Mouse (Mus musculus): Measurements from ENCODE around the gene 5730522E02Rik. TPM values are rescaled to one million over a fixed set of nuclear protein-coding genes. Genes with fewer than 3 reads are reported as not detected.
A peak's percentile ranks its signal among the peaks of the same experiment; 100 is the strongest.

Gene 5730522E02Rik
- polyA plus RNA-seq, 1 experiment, result not detected

DNA sequence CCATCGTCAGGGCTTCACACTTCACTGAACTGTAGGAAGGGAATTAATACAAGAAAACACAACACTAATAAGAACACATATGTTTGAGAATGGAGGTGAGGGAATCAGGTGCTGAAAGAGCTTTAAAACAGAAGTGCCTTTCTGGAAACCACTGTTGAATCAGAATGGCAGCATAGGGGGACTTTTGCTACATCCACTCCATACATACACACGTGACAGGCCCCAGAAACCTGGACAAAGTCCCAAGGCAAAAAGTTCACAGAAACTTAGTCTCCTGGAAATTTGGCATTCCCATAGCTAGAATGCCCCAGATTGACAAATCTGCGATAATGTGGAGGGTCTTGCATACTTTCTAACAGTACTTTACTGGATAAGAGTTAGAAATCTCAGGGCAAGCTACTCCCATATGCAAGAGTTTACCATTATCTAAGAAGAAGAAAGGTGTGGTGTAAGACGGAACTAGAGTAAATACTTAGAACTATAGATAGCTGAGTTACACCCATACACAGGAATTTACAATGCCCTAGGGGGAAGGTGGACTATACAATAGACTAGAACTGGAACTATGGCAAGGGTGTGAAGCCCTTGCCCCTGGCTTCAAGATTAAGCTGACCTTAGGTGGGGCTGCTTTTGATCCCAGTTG is 43.5 kb downstream of the 5730522E02Rik start:
- Histone ChIP-seq H3K4me2 (ENCODE audit: low read depth) (no peak overlapping the region), H3K4me3 (no peak overlapping the region), H3K79me2 (ENCODE audit: control insufficient read depth, insufficient read depth) (no peaks in the 10 kb centered on the region), H3K27me3 (ENCODE audit: control insufficient read depth, insufficient read depth, insufficient read length) (no peaks in the 10 kb centered on the region), H3ac (ENCODE audit: control insufficient read depth, insufficient read length) (no peak overlapping the region), H3K36me3 (ENCODE audit: control insufficient read depth, insufficient read depth) (no peaks in the 10 kb centered on the region)
- TF ChIP-seq TCF12 (IDR thresholded peaks at IDR 0.05; ENCODE audit: insufficient read depth, poor library complexity, severe bottlenecking), result no peak
- no peak for TF ChIP-seq POLR2A (IDR thresholded peaks at IDR 0.05; ENCODE audit: insufficient read length, low read depth)
- no peak for TF ChIP-seq REST (IDR thresholded peaks at IDR 0.05; ENCODE audit: insufficient read depth, insufficient read length)
- TF ChIP-seq E2F4 (IDR thresholded peaks at IDR 0.05; ENCODE audit: insufficient read depth), result no peak
- no peak for TF ChIP-seq POLR2AphosphoS2 (IDR thresholded peaks at IDR 0.05; ENCODE audit: insufficient read length, low read depth)
- no peak for TF ChIP-seq MAX (IDR thresholded peaks at IDR 0.05; ENCODE audit: low read depth)

- no peak overlapping the region for H3K4me3 ChIP-seq
- TF ChIP-seq MYOD1 (IDR thresholded peaks at IDR 0.05; ENCODE audit: control insufficient read depth in 1 of 3, insufficient read length in 2 of 3, low read depth in 2 of 3) (no peak), MAX (IDR thresholded peaks at IDR 0.05; ENCODE audit: low read depth) (no peak), SRF (IDR thresholded peaks at IDR 0.05; ENCODE audit: control insufficient read depth, insufficient read length, low read depth) (no peak), CEBPB (IDR thresholded peaks at IDR 0.05; ENCODE audit: insufficient read depth, poor library complexity, severe bottlenecking) (no peak), MYOG (IDR thresholded peaks at IDR 0.05; ENCODE audit: control insufficient read depth in 1 of 3, insufficient read depth in 1 of 3, insufficient read length in 2 of 3, low read depth in 2 of 3) (no peak), TCF3 (IDR thresholded peaks at IDR 0.05; ENCODE audit: insufficient read length, low read depth) (no peak), POLR2AphosphoS2 (IDR thresholded peaks at IDR 0.05; ENCODE audit: insufficient read length, low read depth) (no peak), E2F4 (IDR thresholded peaks at IDR 0.05; ENCODE audit: insufficient read depth) (no peak), POLR2A (IDR thresholded peaks at IDR 0.05; ENCODE audit: insufficient read length, low read depth) (no peak), REST (IDR thresholded peaks at IDR 0.05; ENCODE audit: insufficient read depth, insufficient read length) (no peak), TCF12 (IDR thresholded peaks at IDR 0.05; ENCODE audit: insufficient read depth, poor library complexity, severe bottlenecking) (no peak), USF1 (IDR thresholded peaks at IDR 0.05; ENCODE audit: low read depth) (no peak)
- no peaks in the 10 kb centered on the region for H3K79me2 ChIP-seq (ENCODE audit: control insufficient read depth, insufficient read depth)
- H3K36me3 ChIP-seq (ENCODE audit: control insufficient read depth, insufficient read depth), result no peaks in the 10 kb centered on the region
- H3K27me3 ChIP-seq (ENCODE audit: control insufficient read depth, insufficient read depth, insufficient read length), result no peaks in the 10 kb centered on the region
- H3K4me2 ChIP-seq (ENCODE audit: low read depth), result peak overlapping the region; percentile 34
- no peak overlapping the region for H3ac ChIP-seq (ENCODE audit: control insufficient read depth, insufficient read length)
These were observed 45.8 kb downstream of the 5730522E02Rik start for GRCm38 (mm10) chr11:26164651-26165259.

GRCm38 (mm10) chr11:26161354-26161753 is 49.2 kb downstream of the 5730522E02Rik start:
- Histone ChIP-seq H3K27me3 (ENCODE audit: control insufficient read depth, insufficient read depth, insufficient read length) (no peaks in the 10 kb centered on the region), H3K36me3 (ENCODE audit: control insufficient read depth, insufficient read depth) (no peaks in the 10 kb centered on the region), H3K4me2 (ENCODE audit: low read depth) (no peak overlapping the region), H3K79me2 (ENCODE audit: control insufficient read depth, insufficient read depth) (no peaks in the 10 kb centered on the region), H3ac (ENCODE audit: control insufficient read depth, insufficient read length) (no peak overlapping the region), H3K4me3 (no peak overlapping the region)
- TF ChIP-seq REST (IDR thresholded peaks at IDR 0.05; ENCODE audit: insufficient read depth, insufficient read length) (no peak), CEBPB (IDR thresholded peaks at IDR 0.05; ENCODE audit: insufficient read depth, poor library complexity, severe bottlenecking) (no peak), E2F4 (IDR thresholded peaks at IDR 0.05; ENCODE audit: insufficient read depth) (no peak), POLR2A (IDR thresholded peaks at IDR 0.05; ENCODE audit: insufficient read length, low read depth) (no peak), SRF (IDR thresholded peaks at IDR 0.05; ENCODE audit: control insufficient read depth, insufficient read length, low read depth) (no peak), TCF3 (IDR thresholded peaks at IDR 0.05; ENCODE audit: insufficient read length, low read depth) (no peak), MAX (IDR thresholded peaks at IDR 0.05; ENCODE audit: low read depth) (no peak)

DNA sequence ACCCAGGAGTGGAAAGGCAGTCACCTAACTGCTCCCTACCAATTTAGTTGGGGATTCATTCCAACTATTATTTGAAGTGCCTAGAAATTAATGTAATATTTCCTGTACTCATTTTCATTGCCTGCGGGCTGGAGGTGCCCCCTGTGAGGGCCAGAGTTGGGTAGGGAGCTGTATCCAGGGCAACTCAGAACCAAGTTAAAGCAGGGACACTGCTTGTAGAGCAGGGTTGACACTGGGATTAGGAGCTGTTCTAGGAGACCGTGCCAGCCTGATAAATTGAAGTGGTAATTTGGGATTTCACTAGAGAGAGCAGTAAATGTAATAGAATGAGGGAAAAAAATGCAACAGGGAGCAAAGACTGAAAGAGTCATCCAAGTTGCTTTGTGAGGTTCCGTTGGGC is 51.5 kb downstream of the 5730522E02Rik start:
- TF ChIP-seq POLR2AphosphoS2 (IDR thresholded peaks at IDR 0.05; ENCODE audit: insufficient read length, low read depth), result no peak
- no peak for TF ChIP-seq SRF (IDR thresholded peaks at IDR 0.05; ENCODE audit: control insufficient read depth, insufficient read length, low read depth)
- TF ChIP-seq CEBPB (IDR thresholded peaks at IDR 0.05; ENCODE audit: insufficient read depth, poor library complexity, severe bottlenecking), result no peak
- TF ChIP-seq POLR2A (IDR thresholded peaks at IDR 0.05; ENCODE audit: insufficient read length, low read depth), result no peak
- TF ChIP-seq MAX (IDR thresholded peaks at IDR 0.05; ENCODE audit: low read depth), result no peak
- TF ChIP-seq TCF12 (IDR thresholded peaks at IDR 0.05; ENCODE audit: insufficient read depth, poor library complexity, severe bottlenecking), result no peak
- TF ChIP-seq REST (IDR thresholded peaks at IDR 0.05; ENCODE audit: insufficient read depth, insufficient read length), result no peak
- no peak for TF ChIP-seq MYOD1 (IDR thresholded peaks at IDR 0.05; ENCODE audit: control insufficient read depth in 1 of 3, insufficient read length in 2 of 3, low read depth in 2 of 3)
- TF ChIP-seq E2F4 (IDR thresholded peaks at IDR 0.05; ENCODE audit: insufficient read depth), result no peak
- no peak for TF ChIP-seq TCF3 (IDR thresholded peaks at IDR 0.05; ENCODE audit: insufficient read length, low read depth)
- TF ChIP-seq USF1 (IDR thresholded peaks at IDR 0.05; ENCODE audit: low read depth), result no peak
- TF ChIP-seq MYOG (IDR thresholded peaks at IDR 0.05; ENCODE audit: control insufficient read depth in 1 of 3, insufficient read depth in 1 of 3, insufficient read length in 2 of 3, low read depth in 2 of 3), result no peak

More for the DNA sequence above, 51.5 kb downstream of the 5730522E02Rik start:
- H3K36me3 ChIP-seq (ENCODE audit: control insufficient read depth, insufficient read depth), result no peaks in the 10 kb centered on the region
- H3K79me2 ChIP-seq (ENCODE audit: control insufficient read depth, insufficient read depth), result no peaks in the 10 kb centered on the region
- H3K4me2 ChIP-seq (ENCODE audit: low read depth), result no peak overlapping the region
- H3ac ChIP-seq (ENCODE audit: control insufficient read depth, insufficient read length), result no peak overlapping the region
- H3K4me3 ChIP-seq, result no peak overlapping the region
- H3K27me3 ChIP-seq (ENCODE audit: control insufficient read depth, insufficient read depth, insufficient read length), result no peaks in the 10 kb centered on the region

Measured in myocyte (in vitro differentiated cells).